ENCODE assay signal across 8 mouse cellular contexts in the genomic region with DNA sequence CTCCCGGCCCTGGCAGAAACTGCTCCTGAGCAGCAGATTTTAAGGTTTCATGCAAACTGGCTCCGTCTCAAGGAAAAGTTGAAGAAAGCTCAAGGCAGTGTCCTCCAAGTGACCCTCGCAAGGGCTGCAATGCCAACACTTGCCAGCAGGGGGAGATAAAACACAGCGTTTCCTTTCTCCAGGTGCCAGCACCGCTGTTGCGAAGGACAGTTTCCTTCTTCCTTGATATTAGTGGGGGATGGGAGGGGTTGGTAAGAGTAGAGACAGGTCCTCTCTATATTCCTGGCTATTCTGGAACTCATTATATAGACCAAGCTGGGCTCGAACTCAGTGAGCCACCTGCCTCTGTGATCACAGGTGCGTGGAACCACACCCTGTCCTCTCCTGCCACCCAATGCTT. TPM values are rescaled to one million over a fixed set of nuclear protein-coding genes. Genes with fewer than 3 reads are reported as not detected.
DNase-seq lines count a peak whose midpoint lies in the region; ATAC-seq and TF ChIP-seq lines count a peak whose summit lies in the region.

No protein-coding gene starts in this region.

- 0 out of 2 replicates have a peak overlapping the region, but pooled peaks have one; percentile 13 for H3K9ac ChIP-seq in liver, embryonic 13.5 days

- H3K36me3 ChIP-seq in kidney, adult 2 months (ENCODE audit: control insufficient read depth, insufficient read depth, low read length): no peaks in the 10 kb centered on the region
- H3K36me3 ChIP-seq in liver, embryonic 13.5 days: peaks cover 11% of the 10 kb centered on the region

- H3K4me2 ChIP-seq in liver, embryonic 13.5 days: no peak overlapping the region

- CTCF ChIA-PET in Patski (lab: Charles Lee): interaction anchor here (0.8 to 4.4 kb wide), 13 partner anchors 8 to 170 kb away, joined by 3 to 37 read pairs (median 7); a partner anchor contains a TSS

- 16% methylated on average over 8 of the region's 8 CpGs for WGBS in kidney, adult 2 months
- WGBS in liver, embryonic 13.5 days (ENCODE audit: insufficient replicate concordance): 18% methylated on average over 8 of the region's 8 CpGs

- no peaks in the 10 kb centered on the region for H3K9me3 ChIP-seq in liver, embryonic 13.5 days (replicated peaks)

- in situ Hi-C loops in Patski (cut with MboI; ENCODE audit: low pct_unique_long_range_greater_than_20kb): no loop called here

- TF ChIP-seq POLR2A in kidney, adult 2 months (IDR thresholded peaks at IDR 0.05; ENCODE audit: low read depth, low read length): no peak

- peak; percentile 76 for DNase-seq in 416B (ENCODE audit: low read depth)
- DNase-seq in Patski (ENCODE audit: low read depth, low spot score): no peak
- DNase-seq in cerebellum, postnatal 14 days: peak; percentile 92 to 95
- DNase-seq in gastrocnemius, adult 18-20 months (ENCODE audit: low spot score): peak; percentile 85
- peak; percentile 91 for DNase-seq in kidney, adult 2 months
- DNase-seq in liver, embryonic 13.5 days: peak; percentile 61
- peak; percentile 94 for DNase-seq in ovary, postnatal 14 days (ENCODE audit: low spot score)
- DNase-seq in thymus, postnatal 10 days (ENCODE audit: low spot score in 2 of 2): peak; percentile 39 to 77

- no peaks in the 10 kb centered on the region for H3K27me3 ChIP-seq in Patski
- H3K27me3 ChIP-seq in kidney, adult 2 months (replicated peaks; ENCODE audit: control insufficient read depth, insufficient read depth, low read length): no peaks in the 10 kb centered on the region
- no peaks in the 10 kb centered on the region for H3K27me3 ChIP-seq in liver, embryonic 13.5 days

- no peak overlapping the region for H3K27ac ChIP-seq in kidney, adult 2 months (ENCODE audit: insufficient read depth, low read depth, low read length)
- no peak overlapping the region for H3K27ac ChIP-seq in liver, embryonic 13.5 days

- peaks cover 4% of the 10 kb centered on the region; the same call in 1 of the 2 replicates for H3K4me1 ChIP-seq in kidney, adult 2 months (ENCODE audit: control insufficient read depth, insufficient read depth, low read length)
- H3K4me1 ChIP-seq in liver, embryonic 13.5 days (replicated peaks): peaks cover 24% of the 10 kb centered on the region

- ATAC-seq in Patski: peak; percentile 24
- no peak for ATAC-seq in liver, embryonic 13.5 days (ENCODE audit: low read depth)

- no peak overlapping the region for H3K4me3 ChIP-seq in kidney, adult 2 months (ENCODE audit: insufficient read depth, low read depth, low read length)
- H3K4me3 ChIP-seq in liver, embryonic 13.5 days (replicated peaks): no peak overlapping the region

- POLR2A ChIA-PET in Patski (lab: Charles Lee): interaction anchor here (1.0 to 1.1 kb wide), 2 partner anchors 13 to 23 kb away, joined by 4 to 6 read pairs; no protein-coding TSS in a partner anchor

- no peak for TF ChIP-seq CTCF in Patski (IDR thresholded peaks at IDR 0.05)
- TF ChIP-seq CTCF in kidney, adult 2 months (conservative IDR thresholded peaks at IDR 0.05; ENCODE audit: insufficient read depth, insufficient read length, low read depth, low read length): peak; percentile 95

RNA-seq across cellular contexts. Expression of a gene that starts 6.3 kb away (rescaled TPM):
- 5.0 TPM for polyA plus RNA-seq in Patski (2021)
- 1 to 10 TPM in 1 of 2 experiments, under 1 TPM in 1; 0.66 to 1.4 TPM for total RNA-seq in gastrocnemius, adult 18-20 months (2021)
- polyA plus RNA-seq in kidney, adult 2 months (2012; rRNA removed): 29.5 and 34.2 TPM in 2 replicates
- 2.6 and 3.3 TPM in 2 replicates for polyA plus RNA-seq in liver, embryonic 13.5 days (2015; fragmentation: Nextera tagmentation; extraction: Ambion mirVana)

RNA-seq across cellular contexts. Expression of a gene that starts 19.5 kb away (rescaled TPM):
- polyA plus RNA-seq in Patski (2021): 66.1 TPM
- total RNA-seq in gastrocnemius, adult 18-20 months (2021): 10 to 100 TPM; 55.0 to 68.4 TPM
- 114 and 125 TPM in 2 replicates for polyA plus RNA-seq in kidney, adult 2 months (2012; rRNA removed)
- 68.5 and 72.3 TPM in 2 replicates for polyA plus RNA-seq in liver, embryonic 13.5 days (2015; fragmentation: Nextera tagmentation; extraction: Ambion mirVana)

RNA-seq across cellular contexts. Expression of a gene that starts 20.7 kb away (rescaled TPM):
- polyA plus RNA-seq in Patski (2021): not detected
- not detected for total RNA-seq in gastrocnemius, adult 18-20 months (2021)
- not detected in 2 replicates for polyA plus RNA-seq in kidney, adult 2 months (2012; rRNA removed)
- polyA plus RNA-seq in liver, embryonic 13.5 days (2015; fragmentation: Nextera tagmentation; extraction: Ambion mirVana): not detected in 2 replicates

RNA-seq across cellular contexts. Expression of a gene that starts 45.8 kb away (rescaled TPM):
- polyA plus RNA-seq in Patski (2021): 7.9 TPM
- 10 to 100 TPM; 21.8 to 28.9 TPM for total RNA-seq in gastrocnemius, adult 18-20 months (2021)
- polyA plus RNA-seq in kidney, adult 2 months (2012; rRNA removed): 39.1 and 43.0 TPM in 2 replicates
- 18.8 and 20.2 TPM in 2 replicates for polyA plus RNA-seq in liver, embryonic 13.5 days (2015; fragmentation: Nextera tagmentation; extraction: Ambion mirVana)
